Mouse (Mus musculus) monocyte, adult 2 months (primary cell): ENCODE results near the gene Trio.
A peak's percentile ranks its signal among the peaks of the same experiment; 100 is the strongest.
"Not testable (repeated sequence)": the region's sequence is repeated elsewhere in the genome, so short reads cannot be mapped to it uniquely, and the experiment has no call there.

ENCODE experiments used
- DNase-seq, 2 experiments: peaks; one replicate each; pipeline ENCODE4 v3.0.0; 2022; ENCODE audit warnings: low spot score in 2 of 2, low read depth in 1 of 2

The Trio gene

DNA sequence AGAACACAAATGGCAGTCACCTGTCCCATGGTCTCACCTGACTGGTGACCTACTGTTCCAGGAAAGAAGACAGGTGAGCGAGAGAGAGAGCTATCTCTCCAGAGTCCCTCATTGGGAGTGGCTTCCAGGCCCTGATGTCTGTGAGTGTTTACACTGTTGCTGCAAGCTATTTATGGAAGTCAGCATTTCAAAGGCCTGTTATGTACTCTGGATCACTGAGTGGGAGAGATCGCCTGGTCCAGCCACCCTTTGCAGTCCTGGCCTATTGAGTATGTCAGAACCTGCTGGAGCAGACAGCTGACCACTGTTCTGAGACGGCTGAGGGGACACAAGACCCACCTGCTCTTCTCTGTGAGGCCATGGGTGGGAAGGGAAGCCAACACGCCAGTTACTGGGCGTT is 280.7 kb downstream of the Trio start:
- DNase-seq: no peak

DNA sequence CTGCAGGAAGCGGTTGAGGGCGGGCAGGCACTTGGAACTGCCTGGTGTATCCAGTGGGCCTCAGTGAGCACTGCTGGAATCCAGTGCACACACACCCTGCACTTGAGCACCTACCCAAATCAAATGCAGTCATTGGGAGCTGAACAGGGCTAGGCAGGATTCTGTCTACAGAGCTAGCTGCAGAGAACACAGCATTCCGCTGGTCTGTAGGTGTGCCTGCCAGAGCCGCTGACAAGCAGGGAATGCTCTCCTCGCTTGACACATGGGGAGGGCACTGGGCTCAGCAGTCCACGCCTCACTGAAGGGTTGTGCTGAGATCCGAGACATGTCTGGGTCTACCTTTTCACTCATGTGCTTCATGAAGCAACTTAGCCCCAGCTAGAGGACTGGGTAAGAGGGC is 285.6 kb downstream of the Trio start:
- no peak for DNase-seq

DNA sequence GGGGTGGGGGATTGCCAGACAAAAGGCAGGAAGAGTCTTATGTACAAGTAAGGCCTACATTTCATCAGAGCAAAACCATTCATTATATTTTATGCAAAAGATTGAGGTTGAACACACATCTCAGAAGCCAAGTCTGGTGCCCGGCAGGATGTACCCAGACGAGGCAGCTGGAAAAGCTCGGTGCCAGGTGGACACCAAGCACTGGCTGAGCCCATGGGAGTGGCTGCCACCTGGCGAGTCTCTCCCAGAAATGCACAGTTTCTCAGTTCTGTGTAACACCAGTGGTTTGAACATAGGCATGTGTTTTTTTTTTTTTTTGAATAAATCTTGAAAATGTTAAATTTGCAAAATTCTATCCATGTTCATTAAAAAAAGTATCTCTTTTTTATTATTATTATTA is 293.8 kb downstream of the Trio start:
- no peak for DNase-seq

DNA sequence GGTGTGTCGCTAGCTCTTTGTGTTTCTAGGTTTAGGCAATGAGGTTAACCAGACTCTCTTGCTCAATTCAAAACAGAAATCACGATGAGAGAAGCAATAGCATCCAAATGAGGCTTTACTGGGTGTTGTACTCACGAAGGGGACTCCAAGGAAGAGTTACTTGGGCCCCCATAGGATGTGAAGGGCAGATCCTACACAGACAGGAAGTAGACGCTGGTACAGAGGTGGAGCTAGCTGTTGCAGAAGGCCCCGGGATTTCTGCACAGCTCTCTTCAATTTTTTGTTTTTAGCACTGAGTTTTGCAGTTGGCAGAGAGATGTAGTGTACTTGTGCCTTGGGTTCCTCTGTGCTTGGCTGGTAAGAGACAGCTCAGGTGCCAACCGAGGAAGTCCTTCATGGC is 299.4 kb downstream of the Trio start:
- DNase-seq: no peak

DNA sequence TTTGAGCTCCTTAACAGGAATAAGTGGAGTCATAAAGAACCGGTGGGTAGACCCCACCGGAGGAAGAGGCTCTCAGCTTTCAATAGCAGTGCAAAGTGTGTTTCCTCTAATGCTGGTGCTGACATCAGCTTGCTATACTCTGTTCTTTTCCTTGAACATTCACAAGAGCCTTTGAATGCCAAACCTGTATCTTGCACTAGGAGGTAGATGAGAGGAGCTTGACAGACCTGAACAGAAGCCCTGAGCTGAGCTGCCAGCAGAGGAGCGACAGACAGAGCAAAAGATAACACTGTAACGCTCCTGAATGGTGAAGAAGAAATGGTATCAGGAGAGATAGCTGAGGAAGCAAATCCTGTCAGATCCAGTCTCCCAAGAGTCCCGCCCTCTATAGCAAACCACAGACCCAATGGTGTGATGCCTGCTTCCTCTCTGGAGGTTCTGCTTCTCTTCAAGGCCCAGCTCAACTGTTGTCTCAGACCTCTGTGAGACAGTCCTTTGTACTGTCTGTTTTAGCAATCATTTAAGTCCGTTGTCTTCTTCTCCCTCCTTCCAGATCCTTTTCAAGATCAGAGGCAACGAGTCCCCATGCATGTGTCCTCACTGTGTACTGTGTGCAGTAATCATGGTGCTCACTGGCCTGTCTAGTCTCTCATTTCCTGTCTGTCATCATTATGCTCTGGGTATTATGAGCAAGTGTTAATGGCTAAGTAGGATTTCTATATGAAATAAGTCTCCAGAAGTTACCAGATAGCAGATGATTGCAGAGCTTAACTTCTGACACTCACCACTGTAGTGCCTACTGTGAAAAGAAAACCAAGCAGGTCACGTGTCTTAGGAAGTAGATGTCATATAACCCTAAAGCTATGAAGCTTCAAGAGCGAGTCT is 300.6 kb downstream of the Trio start:
- peak in 1 of 2 experiments; percentile 34 for DNase-seq

DNA sequence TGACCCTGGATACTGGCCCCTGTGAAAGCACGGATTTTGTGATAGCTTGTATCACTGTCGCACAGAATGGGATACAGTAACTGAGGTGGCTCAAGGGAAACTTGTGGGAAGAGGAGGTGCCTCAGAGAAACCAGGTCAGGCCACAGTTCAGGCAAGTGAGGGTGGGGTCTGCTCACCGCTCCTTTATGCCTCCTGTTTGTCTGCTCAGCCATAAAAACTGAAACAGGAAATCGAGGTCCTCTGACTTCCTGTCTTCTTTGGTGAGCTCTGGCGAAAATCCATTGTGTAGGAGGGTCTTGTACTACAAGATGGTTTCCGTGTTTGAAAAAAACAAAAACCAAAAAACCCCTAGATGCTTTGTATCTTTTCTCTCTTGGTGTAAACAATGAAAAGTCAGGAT is 301.4 kb downstream of the Trio start:
- no peak for DNase-seq

DNA sequence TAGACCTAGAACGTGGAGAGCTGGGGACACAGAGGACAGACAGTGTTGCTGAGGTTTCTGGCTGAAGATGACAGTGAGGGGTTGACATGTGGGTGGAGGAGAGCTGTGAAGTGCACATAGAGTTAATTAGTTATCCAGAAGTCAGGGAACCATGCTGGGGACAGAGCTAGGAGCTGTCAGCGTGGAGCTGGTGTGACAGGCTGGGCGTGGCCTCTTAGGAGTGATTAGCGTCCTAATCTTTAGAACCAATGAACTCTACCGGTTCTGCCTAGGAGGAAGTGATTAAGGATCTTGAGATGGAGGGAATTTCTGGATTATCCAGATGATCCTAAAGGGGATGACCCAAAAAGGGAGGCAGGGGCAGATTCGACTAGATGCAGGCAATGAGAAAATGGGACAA is 301.9 kb downstream of the Trio start:
- DNase-seq: no peak

DNA sequence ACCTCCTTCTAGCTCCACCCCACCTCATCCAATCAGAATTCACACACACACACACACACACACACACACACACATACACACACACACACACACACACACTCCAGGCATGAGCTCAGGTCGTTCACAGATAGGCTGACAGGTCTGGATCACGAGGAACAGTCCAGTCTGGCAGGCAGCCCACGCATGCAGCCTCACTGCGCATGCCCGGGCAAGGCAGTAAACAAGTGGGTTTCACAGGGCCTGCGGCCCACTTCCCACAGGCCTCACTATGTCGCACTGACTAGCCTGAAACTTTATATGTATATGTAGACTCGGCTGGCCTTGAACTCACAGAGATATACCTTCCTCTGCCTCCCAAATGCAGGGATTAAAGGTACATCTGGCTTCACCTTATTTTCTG is 305.4 kb downstream of the Trio start:
- not testable (repeated sequence) for DNase-seq

DNA sequence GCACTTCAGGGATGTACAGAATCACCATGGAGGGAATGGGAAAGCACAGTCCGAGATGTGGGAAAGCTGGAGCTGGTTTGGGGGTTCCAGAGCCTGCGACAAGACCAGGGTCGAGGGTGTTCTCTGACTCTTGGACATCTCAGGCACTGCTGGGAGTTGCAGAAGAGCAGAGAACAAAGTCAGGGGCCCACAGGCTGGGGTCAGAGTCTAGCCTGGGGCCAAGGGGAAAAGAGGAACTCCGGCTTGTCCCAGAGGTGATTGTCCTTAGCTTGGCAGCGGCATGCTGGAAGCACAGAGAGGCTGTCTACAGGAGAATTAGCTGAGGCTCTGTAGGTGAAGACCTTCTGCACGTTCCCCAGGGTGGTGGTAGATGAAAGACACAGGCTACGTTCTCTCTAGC is 307.0 kb downstream of the Trio start:
- DNase-seq: no peak

DNA sequence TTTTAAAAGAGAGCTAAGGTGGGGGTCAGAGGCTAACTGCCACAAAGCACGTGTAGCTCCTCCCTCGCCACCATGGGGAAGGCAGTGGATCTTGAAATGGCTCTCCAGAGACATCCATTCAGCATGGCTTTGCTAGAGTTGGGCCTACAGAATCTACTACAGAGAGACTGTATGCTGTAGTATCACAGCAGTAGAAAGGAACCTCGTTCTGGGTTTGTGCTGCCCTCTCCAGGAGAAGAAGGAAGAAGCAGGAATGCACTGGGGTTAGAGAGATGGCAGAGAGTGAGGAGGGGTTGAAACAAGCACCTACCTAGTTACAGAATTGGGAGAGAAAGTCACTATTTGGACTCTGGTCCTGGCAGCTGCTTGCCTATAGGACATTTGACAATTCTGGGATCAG is 310.3 kb downstream of the Trio start:
- DNase-seq: peak in 1 of 2 experiments; percentile 39

DNA sequence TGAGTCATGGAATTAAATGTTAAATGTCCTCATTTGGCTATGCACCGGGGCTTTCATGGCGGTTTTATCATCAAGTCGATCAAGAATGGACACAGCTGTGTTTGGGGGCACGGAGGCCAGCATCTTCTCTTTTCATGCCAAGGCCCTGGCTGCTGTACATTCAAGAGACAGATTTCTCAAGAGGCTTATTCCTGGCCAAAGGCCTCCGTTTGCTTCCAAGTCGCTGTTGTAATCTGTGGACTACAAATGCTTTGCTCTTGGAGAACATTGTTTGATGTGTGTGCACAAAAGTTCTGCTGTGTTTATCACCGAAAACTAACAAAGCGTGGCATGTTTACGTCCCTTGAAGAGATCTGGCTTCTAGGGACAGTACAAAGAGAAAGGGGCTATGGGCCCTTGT is 314.9 kb downstream of the Trio start:
- DNase-seq: no peak

DNA sequence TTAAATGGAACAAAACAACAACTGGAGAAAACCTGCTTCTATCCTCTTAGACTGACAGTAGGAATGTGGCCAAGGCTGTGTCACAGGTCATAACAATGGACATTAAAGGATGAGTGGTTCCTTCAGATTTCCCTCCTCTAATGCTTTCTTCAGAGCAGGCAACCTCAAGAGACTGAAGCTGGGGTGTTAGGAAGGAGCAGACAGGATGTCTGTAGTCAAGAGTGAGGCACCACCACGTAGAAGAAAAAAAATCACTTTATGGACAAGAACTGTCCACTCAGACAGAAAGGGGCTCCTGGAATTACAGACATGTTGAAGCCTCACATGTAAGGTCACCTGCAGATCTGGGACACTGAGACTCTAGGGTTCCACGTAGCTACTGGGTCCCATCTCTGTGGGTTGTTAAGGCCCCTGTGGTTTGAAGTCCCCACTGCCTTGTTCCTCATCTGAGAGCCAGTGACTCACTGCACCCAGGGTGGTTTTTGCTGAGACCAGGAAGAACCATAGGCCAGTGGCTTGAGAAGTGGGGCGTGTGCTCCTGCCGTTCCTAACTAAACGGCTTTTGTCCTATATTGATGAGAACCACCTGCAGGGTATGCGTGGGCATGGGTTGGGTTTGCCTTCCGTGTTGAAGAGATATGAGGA is 316.6 kb downstream of the Trio start:
- peak; percentile 47 to 60 for DNase-seq

DNA sequence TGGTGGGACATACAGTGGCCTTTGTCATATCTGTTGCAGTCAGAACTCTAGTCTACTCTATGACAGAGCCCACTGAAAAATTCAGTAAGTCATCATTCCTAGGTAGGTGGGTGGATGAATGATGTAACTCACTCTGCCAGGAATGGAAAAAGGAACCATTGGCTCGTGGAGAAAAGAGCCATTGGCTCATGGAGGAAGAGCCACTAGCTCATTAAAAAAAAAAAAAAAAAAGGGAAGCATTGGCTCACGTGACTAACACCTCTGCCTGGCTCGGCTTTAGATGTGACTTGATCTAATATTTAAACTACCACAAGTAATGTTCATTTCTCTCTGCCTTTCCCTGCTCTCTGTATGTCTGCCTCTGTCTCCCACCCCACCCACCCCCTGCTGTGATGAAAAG is 317.1 kb downstream of the Trio start:
- DNase-seq: peak in 1 of 2 experiments; percentile 27

DNA sequence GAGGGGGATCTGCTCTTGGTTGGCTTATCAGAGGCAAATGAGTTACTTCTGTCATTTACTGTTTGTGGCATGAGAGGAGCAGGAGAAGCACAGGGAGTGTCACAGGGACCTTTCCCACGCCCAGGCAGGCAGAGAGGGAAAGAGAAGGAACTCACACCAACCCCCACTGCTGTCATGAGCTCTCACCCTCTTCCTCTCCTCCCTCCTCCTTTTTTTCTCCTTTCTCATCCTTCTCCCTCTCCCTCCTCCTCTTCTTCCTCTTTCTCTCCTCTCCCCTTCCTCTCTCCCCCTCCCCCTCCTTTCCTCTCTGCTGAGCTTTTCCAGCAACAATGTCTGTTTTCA is 322.7 kb downstream of the Trio start:
- no peak for DNase-seq

DNA sequence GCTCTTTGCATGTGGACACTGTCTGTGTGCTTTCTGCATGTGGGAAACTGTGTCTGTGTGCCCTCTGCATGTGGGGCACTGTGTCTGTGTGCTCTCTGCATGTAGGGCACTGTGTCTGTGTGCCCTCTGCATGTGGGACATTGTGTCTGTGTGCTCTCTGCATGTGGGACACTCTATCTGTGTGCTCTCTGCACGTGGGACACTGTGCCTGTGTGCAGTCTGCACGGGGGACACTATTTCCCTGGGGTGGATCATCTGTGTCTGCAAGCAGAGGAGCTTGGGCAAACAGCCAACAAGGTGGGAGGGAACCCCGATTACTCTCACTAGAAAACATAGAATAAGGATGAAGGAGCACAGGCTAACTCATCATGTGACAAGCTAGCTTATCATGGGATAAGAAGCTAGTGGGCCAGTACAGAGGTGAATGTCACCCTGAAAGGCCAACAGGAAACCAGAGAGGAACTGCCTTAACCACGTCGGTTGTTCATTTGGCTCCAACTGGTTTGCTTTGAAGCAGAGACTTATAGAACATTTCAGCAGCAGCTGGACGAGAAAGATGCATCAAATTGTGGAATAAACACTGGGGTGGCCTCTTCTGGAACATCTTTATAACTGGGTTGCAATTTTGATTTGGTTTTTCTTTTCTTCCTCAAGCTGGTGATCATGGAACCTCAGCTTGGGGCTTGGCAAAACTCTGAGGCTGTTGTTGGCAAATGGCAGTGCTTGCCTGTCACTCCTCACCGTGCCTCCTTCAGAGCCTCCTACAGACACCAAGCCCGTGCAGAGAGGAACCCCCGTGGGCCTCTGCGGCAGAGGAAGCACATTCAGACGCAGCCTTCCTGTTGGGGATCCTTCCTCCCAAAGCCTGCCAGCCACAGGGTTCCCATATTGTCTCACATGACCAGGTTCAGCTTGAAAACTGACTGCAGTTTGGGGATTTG is 323.3 kb downstream of the Trio start:
- peak in 1 of 2 experiments; percentile 41 for DNase-seq

DNA sequence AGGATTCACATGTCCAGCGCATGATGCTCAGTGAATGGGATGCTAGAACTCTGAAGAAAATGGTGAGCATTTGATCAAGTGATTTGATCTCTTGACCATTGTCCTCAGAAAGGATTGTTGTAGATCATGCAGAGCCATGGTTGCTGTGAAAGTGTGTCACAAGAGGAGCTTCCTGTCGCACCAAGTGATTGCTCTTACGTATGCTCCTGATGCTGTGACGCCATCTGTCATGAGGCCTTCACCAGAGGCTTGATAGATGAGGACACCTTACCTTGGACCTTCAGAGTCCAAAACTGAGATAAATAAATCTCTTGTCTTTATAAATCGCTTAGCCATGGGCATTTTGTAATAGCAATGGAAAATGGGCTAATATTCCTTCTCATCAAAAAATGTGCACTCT is 328.0 kb downstream of the Trio start:
- DNase-seq: no peak

DNA sequence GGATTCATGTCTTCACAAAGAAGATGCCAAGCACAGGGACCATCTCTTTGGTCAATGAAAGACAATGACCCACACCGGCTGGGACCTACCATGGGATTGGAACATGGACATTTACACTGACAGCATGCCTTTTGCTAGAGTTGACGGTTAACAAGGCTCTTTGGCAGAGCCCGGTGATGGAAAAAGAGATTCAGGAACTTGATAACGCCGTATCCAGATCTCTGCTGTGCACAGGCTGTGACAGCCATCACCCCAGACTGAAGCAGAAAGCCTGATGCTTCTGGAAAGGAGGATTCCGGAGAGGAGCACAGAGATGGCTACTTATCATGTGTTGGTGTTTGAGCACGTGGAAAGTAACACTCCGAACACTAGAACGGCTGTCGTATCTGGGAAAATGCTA is 332.4 kb downstream of the Trio start:
- DNase-seq: no peak

DNA sequence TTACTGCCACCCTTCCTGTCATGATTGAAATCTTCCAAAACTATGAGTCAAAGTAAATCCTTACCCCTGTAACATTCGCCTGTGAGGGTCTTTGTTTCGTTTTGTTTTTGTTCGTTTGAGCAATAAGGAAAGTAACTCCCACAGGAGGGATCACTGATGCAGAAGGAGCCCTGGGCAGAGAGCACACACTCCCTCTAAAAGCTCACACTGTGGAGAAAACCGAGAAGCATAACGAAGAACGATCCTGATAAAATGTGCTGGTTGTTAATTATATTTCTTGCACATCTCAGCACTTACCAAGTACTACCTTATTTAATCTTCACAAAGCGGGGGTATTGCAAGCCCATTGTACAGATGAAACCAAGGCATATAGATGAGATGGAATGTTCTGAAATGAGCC is 333.5 kb downstream of the Trio start:
- no peak for DNase-seq

DNA sequence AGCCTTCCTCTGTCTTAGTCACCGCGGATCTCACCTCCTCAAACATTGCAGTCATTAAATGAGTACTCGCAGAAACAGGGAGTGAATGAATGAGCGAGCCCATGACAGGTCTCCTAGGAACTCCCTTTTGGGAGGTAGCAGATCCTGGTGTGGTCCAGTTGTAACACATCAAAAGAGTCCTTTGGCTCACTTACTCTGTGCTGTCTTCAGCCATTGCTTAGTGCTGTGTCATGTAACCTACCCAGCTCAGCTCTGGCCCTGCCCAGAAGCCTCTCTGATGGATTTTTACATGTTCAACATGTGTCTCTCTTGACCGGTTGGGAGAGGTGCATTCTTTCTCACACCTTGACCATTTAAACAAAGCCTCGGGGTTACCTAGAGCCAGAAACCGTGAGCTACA is 334.4 kb downstream of the Trio start:
- DNase-seq: no peak

DNA sequence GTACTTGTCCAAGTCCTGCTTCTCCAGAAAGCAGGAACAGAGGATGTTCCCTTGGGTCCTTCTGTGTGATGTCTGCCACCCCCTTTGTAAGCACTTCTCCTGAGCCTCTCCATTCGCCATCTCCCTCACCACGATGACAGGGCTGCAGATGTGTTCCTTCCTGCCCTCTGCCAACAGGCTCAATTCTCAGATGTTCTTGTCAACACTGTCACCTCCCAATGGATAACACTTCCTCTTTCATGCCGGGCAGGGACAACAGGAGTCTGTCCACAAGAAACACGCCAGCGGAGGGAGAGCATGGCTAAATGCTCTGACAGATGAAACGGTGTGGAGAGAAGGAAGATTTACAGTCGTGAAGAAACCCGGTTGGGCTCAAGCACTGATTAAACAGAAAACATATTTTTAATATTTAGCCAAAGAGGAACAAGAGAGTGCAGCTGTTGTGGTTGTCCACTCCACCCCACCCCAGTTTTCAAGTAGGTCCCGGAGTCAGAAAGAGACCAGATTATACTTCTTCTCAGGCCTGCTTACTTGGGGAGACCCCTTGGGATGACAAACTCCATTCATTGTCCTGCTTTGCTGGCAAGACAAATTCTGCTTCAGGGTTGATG is 337.5 kb downstream of the Trio start:
- peak in 1 of 2 experiments; percentile 23 for DNase-seq

DNA sequence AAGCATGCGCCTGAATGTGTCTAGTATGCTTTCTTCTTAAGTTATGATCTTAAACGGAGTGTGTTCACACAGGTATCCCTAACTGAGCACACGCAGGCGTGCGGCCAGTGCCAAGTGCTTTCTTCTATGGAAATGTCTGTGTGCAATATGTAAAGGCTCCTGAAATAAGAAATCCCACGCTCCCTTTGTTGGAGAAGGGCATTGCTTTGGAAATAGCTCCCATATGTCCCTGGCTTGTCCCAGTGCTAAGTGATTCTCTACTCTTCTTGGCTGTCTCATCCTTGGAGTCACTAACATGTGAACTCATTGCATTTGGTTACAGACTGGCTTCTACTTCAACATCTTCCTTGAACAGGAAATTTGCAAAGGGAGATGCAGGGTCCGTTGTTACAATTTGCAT is 340.8 kb downstream of the Trio start:
- no peak for DNase-seq
